Mouse (Mus musculus) liver, embryonic 11.5 days (tissue): ENCODE results near the gene Ccdc170. TPM values are rescaled to one million over a fixed set of nuclear protein-coding genes. Genes with fewer than 3 reads are reported as not detected.
A peak's percentile ranks its signal among the peaks of the same experiment; 100 is the strongest.
"Not testable (repeated sequence)": the region's sequence is repeated elsewhere in the genome, so short reads cannot be mapped to it uniquely, and the experiment has no call there.

Source experiments
- ATAC-seq: fragments of 200-750 bp; cut with Nextera tagmentation; replicated peaks from 2 replicates; pipeline ENCODE4 v1.8.0; 2017; ENCODE audit warnings: moderate number of reproducible peaks, mild to moderate bottlenecking, moderate TSS enrichment, moderate library complexity; ENCODE audit not compliant: low FRiP score
- DNase-seq: peaks from one replicate; pipeline ENCODE4 v3.0.0-alpha.2; 2017; ENCODE audit warnings: low spot score
- H3K27ac ChIP-seq: fragments of 300-500 bp; sonication (generic); 2 replicates; pipeline ENCODE4 v1.5.1; 2014; ENCODE audit warnings: mild to moderate bottlenecking, low read depth, low read length, control low read depth
- H3K27me3 ChIP-seq: fragments of 300-500 bp; sonication (generic); replicated peaks from 2 replicates; pipeline ENCODE4 v1.6.1; 2014; ENCODE audit warnings: low read length, mixed read lengths; ENCODE audit not compliant: control insufficient read depth, insufficient read depth
- H3K36me3 ChIP-seq: fragments of 300-500 bp; sonication (generic); 2 replicates; pipeline ENCODE4 v1.6.1; 2014; ENCODE audit warnings: mild to moderate bottlenecking, low read length, moderate library complexity, mixed read lengths; ENCODE audit not compliant: control insufficient read depth, insufficient read depth
- H3K4me1 ChIP-seq: fragments of 300-500 bp; sonication (generic); replicated peaks from 2 replicates; pipeline ENCODE4 v1.6.1; 2014; ENCODE audit warnings: low read length, mixed read lengths; ENCODE audit not compliant: control insufficient read depth, insufficient read depth
- H3K4me2 ChIP-seq: fragments of 300-500 bp; sonication (generic); 2 replicates; pipeline ENCODE4 v1.6.1; 2014; ENCODE audit warnings: mild to moderate bottlenecking, control low read depth, moderate library complexity
- H3K4me3 ChIP-seq: fragments of 300-500 bp; sonication (generic); 2 replicates; pipeline ENCODE4 v1.5.1; 2014; ENCODE audit warnings: low read depth, low read length, control low read depth
- H3K9ac ChIP-seq: fragments of 300-500 bp; sonication (generic); 2 replicates; pipeline ENCODE4 v1.6.1; 2014; ENCODE audit warnings: low read depth, low read length, control low read depth
- H3K9me3 ChIP-seq: fragments of 300-500 bp; sonication (generic); 2 replicates; pipeline ENCODE4 v1.6.1; 2016; ENCODE audit warnings: low read length, inconsistent platforms, mixed read lengths; ENCODE audit not compliant: control insufficient read depth
- WGBS: fragments of 180-500 bp; shearing (Covaris S2); extraction: QIAGEN DNeasy Blood & Tissue Kit; methylation state at CpG from one replicate; pipeline ENCODE4 v1.1.7; 2014; 5-methylcytosine and 5-hydroxymethylcytosine counted together
- polyA plus RNA-seq: library from polyadenylated mRNA; unstranded; fragments of >200 nt; fragmentation: Nextera tagmentation; extraction: Ambion mirVana; gene quantifications from 2 replicates; pipeline ENCODE4 v1.2.1, GENCODE M21; 2014

Ccdc170 gene
- polyA plus RNA-seq, 1 experiment from 2014 or later, result not detected

GRCm38 (mm10) chr10:4598916-4599315, 116.6 kb downstream of the Ccdc170 start:
- H3K27ac ChIP-seq, result no peak overlapping the region
- H3K27me3 ChIP-seq, result no peaks in the 10 kb centered on the region
- no peak overlapping the region for H3K9ac ChIP-seq
- no peak for DNase-seq
- no peak overlapping the region for H3K4me3 ChIP-seq
- H3K9me3 ChIP-seq, result no peaks in the 10 kb centered on the region
- no peaks in the 10 kb centered on the region for H3K4me1 ChIP-seq
- no peak overlapping the region for H3K4me2 ChIP-seq
- H3K36me3 ChIP-seq, result no peaks in the 10 kb centered on the region
- 81% methylated on average over 12 of the region's 12 CpGs for WGBS
- no peak for ATAC-seq

GRCm38 (mm10) chr10:4599591-4599990, 117.3 kb downstream of the Ccdc170 start:
- ATAC-seq, result no peak
- 78% methylated on average over 4 of the region's 4 CpGs for WGBS
- H3K27ac ChIP-seq, result no peak overlapping the region
- no peak overlapping the region for H3K4me2 ChIP-seq
- DNase-seq, result no peak
- H3K4me3 ChIP-seq, result no peak overlapping the region
- H3K9ac ChIP-seq, result no peak overlapping the region
- H3K9me3 ChIP-seq, result no peaks in the 10 kb centered on the region
- H3K4me1 ChIP-seq, result no peaks in the 10 kb centered on the region
- no peaks in the 10 kb centered on the region for H3K27me3 ChIP-seq
- H3K36me3 ChIP-seq, result no peaks in the 10 kb centered on the region

GRCm38 (mm10) chr10:4600796-4601474, 118.6 kb downstream of the Ccdc170 start:
- Histone ChIP-seq H3K27ac (no peak overlapping the region), H3K4me1 (no peaks in the 10 kb centered on the region), H3K9me3 (no peaks in the 10 kb centered on the region), H3K27me3 (no peaks in the 10 kb centered on the region), H3K4me2 (no peak overlapping the region), H3K9ac (no peak overlapping the region), H3K36me3 (no peaks in the 10 kb centered on the region), H3K4me3 (no peak overlapping the region)
- WGBS, result 59% methylated on average over 2 of the region's 2 CpGs
- ATAC-seq (no peak), DNase-seq (no peak)

GRCm38 (mm10) chr10:4601612-4602011, 119.3 kb downstream of the Ccdc170 start:
- not testable (repeated sequence) for H3K4me1 ChIP-seq, DNase-seq, H3K4me3 ChIP-seq, H3K27me3 ChIP-seq, H3K9me3 ChIP-seq, H3K4me2 ChIP-seq, H3K9ac ChIP-seq, ATAC-seq, H3K27ac ChIP-seq, H3K36me3 ChIP-seq

GRCm38 (mm10) chr10:4602466-4602865, 120.2 kb downstream of the Ccdc170 start:
- DNase-seq (no peak), ATAC-seq (no peak)
- WGBS, result 76% methylated on average over 4 of the region's 4 CpGs
- H3K4me3 ChIP-seq, result no peak overlapping the region
- H3K36me3 ChIP-seq, result no peaks in the 10 kb centered on the region
- H3K4me1 ChIP-seq, result no peaks in the 10 kb centered on the region
- H3K9ac ChIP-seq, result no peak overlapping the region
- H3K9me3 ChIP-seq, result peaks cover 3% of the 10 kb centered on the region; the same call in 1 of the 2 replicates
- no peak overlapping the region for H3K27ac ChIP-seq
- H3K4me2 ChIP-seq, result no peak overlapping the region
- H3K27me3 ChIP-seq, result no peaks in the 10 kb centered on the region

- ATAC-seq (no peak), DNase-seq (no peak)
- Histone ChIP-seq H3K27ac (no peak overlapping the region), H3K4me1 (no peaks in the 10 kb centered on the region), H3K4me3 (no peak overlapping the region), H3K36me3 (no peaks in the 10 kb centered on the region), H3K27me3 (no peaks in the 10 kb centered on the region), H3K9ac (no peak overlapping the region), H3K9me3 (peaks cover 3% of the 10 kb centered on the region; the same call in 1 of the 2 replicates), H3K4me2 (no peak overlapping the region)
- 60% methylated on average over 4 of the region's 4 CpGs for WGBS
Observed at GRCm38 (mm10) chr10:4604527-4605209, 122.4 kb downstream of the Ccdc170 start.

GRCm38 (mm10) chr10:4610234-4610633, 127.9 kb downstream of the Ccdc170 start:
- 76% methylated on average over 2 of the region's 2 CpGs for WGBS
- Histone ChIP-seq H3K9ac (no peak overlapping the region), H3K36me3 (no peaks in the 10 kb centered on the region), H3K4me1 (no peaks in the 10 kb centered on the region), H3K9me3 (peaks cover 3% of the 10 kb centered on the region; the same call in 1 of the 2 replicates), H3K4me3 (no peak overlapping the region), H3K27me3 (no peaks in the 10 kb centered on the region), H3K4me2 (no peak overlapping the region), H3K27ac (no peak overlapping the region)
- DNase-seq, result no peak
- ATAC-seq, result no peak

GRCm38 (mm10) chr10:4611386-4612155, 129.3 kb downstream of the Ccdc170 start, which contains the start of gene Esr1:
TSS of gene Esr1 (plus strand) at chr10:4611593.
- Histone ChIP-seq H3K4me3 (peak within 1 kb of the TSS; percentile 23; the same call in 1 of the 2 replicates), H3K27me3 (no peaks in the 10 kb centered on the region), H3K9ac (no peak within 1 kb of the TSS), H3K9me3 (peaks cover 3% of the 10 kb centered on the region; the same call in 1 of the 2 replicates), H3K4me2 (peak within 1 kb of the TSS; percentile 46), H3K4me1 (no peaks in the 10 kb centered on the region), H3K36me3 (no peaks in the 10 kb centered on the region), H3K27ac (no peak within 1 kb of the TSS)
- WGBS, result 42% methylated on average over 13 of the region's 13 CpGs
- no peak for ATAC-seq
- DNase-seq, result no peak
